Mouse (Mus musculus) kidney, postnatal 10 days (tissue): Measurements from ENCODE around the gene Dguok.

Source experiments
- DNase-seq: peaks from one replicate; pipeline ENCODE4 v3.0.0; 2021; ENCODE audit warnings: mixed read lengths

The Dguok gene

GRCm38 (mm10) chr6:83506258-83507167, at the start of gene Dguok:
Gene Dguok, minus strand, starts transcription at chr6:83506969.
- DNase-seq, result peak; percentile 98

DNA sequence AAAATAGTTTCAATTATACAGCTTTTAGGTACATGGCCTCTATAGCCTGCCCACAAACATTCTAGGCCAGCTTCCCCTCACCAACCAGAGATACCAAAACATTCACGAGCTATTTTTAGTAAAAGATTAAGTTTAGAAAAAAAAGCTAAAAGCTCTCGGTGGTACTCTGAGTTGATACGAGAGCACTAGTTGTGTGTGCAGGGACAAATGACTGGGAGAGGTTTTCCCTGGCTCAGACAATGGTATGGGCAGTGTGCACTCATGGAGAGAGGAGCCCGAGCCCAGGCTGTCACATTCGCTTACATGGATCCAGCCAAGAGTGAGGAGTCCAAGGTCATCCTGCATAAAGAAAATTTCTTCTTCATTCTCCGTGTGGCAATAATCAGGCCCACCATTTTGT, 49.2 kb upstream of the Dguok start:
- no peak for DNase-seq

- no peak for DNase-seq
These were observed 41.6 kb upstream of the Dguok start for GRCm38 (mm10) chr6:83548346-83548745.

DNA sequence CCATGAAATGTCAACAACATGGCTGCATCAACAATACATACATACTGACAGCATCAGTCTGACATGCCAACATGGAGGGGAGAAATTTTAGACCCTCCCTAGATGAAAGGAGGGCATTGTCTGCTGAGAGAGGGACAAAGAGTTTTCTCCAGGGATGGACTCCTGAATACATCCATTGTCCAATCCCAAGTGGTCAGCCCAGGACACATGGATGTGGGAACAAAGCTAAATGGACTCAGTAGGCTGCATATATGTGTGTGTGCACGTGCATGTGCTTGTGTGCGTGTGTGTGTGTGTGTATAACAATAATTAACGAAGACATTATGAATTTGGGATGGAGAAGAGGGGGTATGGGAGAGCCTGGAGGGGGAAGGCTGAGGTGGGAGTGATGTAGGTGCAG, 39.0 kb upstream of the Dguok start:
- DNase-seq, result no peak

GRCm38 (mm10) chr6:83541756-83542456, 35.1 kb upstream of the Dguok start:
- peak; percentile 27 for DNase-seq

GRCm38 (mm10) chr6:83540017-83540416, 33.2 kb upstream of the Dguok start:
- DNase-seq, result peak; percentile 38

- DNase-seq, result no peak
These were observed 30.0 kb upstream of the Dguok start for GRCm38 (mm10) chr6:83536795-83537059.

DNA sequence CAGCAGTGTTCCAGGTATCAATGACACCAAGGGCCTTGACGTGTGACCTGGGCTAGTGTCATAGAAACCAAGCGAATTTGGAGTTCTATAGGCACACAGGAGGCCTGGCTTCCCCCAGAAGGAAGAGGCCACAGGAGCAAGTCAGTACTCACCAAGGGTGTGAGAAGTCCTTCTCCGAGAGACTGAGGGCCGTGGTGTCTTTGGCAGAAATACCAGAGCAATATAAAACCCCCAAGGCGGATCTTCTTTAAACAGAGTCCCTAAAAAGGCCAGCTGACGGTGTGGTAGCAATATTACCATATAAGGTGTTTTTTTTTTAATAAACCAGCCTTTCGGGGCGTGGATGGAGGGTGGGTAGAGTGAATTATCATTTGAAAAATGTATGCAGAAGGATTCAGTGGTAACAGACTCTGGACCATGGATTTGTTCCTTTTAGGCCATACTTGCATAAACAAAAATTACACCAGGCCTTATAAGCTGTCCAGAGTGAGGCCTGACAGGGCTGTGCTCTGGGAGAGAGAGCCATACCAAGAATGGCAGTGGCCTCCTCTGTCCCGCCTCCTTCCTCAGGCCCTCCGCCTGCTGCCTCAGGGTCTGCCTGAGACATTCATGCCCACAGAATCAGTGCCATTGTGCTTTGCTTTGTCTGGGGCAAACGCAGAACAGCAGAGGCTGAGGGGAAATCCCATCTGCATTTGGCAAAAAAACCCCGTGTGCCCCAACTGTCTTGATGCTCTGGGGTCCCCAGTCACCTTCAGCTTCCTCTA, 29.4 kb upstream of the Dguok start, which contains the start of gene Actg2:
Gene Actg2 (minus strand): TSS at position 238 of the 767 bp plus-strand sequence.
- no peak for DNase-seq

GRCm38 (mm10) chr6:83532608-83533007, 25.8 kb upstream of the Dguok start:
- DNase-seq, result no peak

GRCm38 (mm10) chr6:83523194-83523593, 16.4 kb upstream of the Dguok start:
- no peak for DNase-seq

- DNase-seq, result no peak
These were observed 15.0 kb upstream of the Dguok start for GRCm38 (mm10) chr6:83521784-83522183.

DNA sequence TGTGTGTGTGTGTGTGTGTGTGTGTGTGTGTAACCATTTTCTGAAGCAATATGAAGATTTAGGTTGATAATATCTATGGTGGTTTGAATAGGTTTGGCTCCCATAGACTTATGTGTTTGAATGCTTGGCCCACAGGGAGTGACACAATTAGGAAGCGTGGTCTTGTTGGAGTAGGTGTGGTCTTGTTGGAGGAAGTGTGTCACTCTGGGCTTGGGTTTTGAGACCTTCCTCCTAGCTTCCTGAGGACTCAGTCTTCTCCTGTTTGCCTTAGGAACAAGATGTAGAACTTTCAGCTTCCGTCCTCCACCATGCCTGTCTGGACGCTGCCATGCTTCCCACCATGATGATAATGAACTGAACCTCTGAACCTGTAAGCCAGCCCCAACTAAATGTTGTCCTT, 11.9 kb upstream of the Dguok start:
- no peak for DNase-seq

GRCm38 (mm10) chr6:83515172-83515571, 8.4 kb upstream of the Dguok start:
- no peak for DNase-seq

GRCm38 (mm10) chr6:83512495-83512894, 5.7 kb upstream of the Dguok start:
- peak; percentile 83 for DNase-seq

GRCm38 (mm10) chr6:83510210-83510609, 3.4 kb upstream of the Dguok start:
- peak; percentile 42 for DNase-seq

DNA sequence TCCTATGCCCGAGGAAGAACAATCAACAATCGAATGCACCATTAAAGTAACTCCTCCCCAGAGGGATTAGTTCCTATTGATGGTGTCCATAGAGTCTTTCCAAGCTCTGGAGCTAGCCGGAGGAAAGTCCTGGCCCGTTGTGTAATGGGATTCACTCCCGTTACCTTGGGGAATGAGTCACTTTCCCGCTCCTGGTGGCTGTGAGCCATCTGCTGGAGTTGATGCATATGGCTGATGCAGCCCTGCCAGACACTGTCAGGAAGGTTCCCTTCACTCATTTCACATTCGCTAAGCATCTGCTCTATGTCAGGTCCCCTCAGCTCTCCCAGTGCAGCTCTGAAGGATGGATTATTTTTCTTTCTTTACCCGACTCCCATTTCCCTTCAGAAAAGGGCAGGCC, 2.7 kb upstream of the Dguok start:
- DNase-seq, result peak; percentile 46

- no peak for DNase-seq
These were observed 388 bp upstream of the Dguok start for GRCm38 (mm10) chr6:83507168-83507546.

- DNase-seq, result no peak
These were observed 1.2 kb downstream of the Dguok start for GRCm38 (mm10) chr6:83505554-83505953.

DNA sequence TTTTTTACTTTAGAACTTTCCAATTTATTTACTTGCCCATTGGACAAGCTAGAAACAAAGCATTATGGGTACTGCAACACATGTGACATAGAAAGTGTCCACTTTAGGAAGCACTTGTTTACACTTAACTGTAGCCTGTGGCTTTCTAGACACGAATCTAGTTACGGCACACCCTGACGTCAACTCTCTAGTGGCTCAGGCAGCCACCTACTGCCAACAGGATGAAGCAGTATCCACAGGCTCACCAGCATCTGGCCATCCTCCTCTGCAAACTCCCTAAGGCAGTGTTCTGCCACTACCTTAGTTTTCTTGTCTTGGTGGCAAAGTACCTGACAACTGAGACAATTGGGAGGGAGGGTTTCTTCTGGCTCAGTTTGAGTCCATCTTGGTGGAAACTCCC, 3.4 kb downstream of the Dguok start:
- DNase-seq, result no peak

DNA sequence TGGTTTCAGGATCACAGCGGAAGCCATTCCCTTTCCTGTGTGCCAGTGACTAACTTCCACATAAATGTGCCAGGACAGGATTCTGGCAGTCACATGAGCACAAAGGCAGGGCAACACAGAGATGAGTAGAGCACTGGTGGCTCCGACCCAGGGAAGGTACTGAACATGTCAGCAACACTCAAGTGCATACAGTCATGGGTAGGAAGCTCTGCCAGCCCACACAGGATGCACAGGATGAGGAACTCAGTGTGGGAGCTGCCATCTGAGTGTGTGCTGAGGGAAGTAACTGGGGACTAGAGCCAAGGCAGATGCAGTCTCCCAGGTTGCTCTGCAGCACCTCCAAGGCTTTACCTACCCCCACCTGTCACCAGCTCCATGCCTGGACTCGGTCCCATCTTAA, 4.1 kb downstream of the Dguok start:
- no peak for DNase-seq

DNA sequence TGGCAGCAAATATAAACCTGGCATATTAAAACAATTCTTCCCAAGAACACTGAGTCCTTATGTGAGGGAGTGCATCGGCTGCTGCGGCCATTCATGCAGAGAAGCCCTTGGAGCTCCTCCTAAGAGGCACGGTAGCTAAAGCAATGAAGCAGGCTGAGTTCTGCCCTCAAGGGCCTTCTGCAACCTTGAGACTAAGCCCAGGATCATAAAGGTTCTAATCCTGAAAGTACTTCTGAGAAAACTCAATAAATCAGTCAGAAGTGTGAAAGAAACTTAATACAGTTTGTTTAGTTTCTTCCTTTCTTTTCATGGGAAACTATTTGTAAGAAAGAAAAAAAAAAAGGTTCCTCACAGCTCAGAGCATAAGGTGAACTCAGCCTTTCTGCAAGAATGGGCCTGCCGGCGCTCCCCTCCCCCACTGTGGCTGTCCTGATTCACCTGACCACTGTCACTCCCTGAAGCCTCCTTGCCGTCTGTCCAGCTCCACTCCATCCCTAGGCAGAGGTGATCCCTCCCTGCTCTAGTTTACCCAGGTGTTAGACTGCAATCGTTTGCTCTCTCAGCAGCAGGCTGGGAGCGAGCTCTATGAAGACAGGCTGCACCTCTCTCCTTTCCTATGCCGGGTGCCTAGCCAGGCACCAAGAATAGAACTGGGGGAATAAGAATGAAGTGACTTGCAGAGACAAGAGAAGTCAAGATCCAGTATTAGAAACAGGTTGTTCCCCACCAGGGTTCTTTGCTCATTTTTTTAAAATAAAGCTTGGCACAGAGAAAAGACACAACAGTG, 5.1 kb downstream of the Dguok start:
- no peak for DNase-seq

DNA sequence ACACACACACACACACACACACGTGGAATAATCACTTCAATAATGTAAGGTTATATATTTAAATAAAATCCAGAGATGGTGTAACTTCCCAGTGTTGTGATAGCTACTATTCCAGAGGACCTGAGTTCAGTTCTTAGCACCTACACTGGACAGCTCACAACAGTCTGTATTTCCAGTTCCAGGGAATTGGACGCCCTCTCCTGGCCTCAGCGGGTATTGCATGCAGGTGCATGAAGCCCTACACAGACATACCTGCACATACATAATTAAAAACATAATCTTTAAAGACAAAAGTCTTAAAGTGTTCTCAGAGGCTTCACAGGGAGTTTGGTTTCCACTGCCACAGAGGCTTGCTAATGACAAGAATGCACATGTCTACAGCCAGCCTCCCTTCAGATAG, 6.3 kb downstream of the Dguok start:
- DNase-seq, result no peak

- no peak for DNase-seq
These were observed 7.7 kb downstream of the Dguok start for GRCm38 (mm10) chr6:83499078-83499477.
